Mouse (Mus musculus): ENCODE results near the gene Dpp10.

GRCm38 (mm10) chr1:123351300-123351699, 694.1 kb downstream of the Dpp10 start:
- no peak for TF ChIP-seq CTCF (IDR thresholded peaks at IDR 0.05; ENCODE audit: insufficient read depth, low read length)
- TF ChIP-seq POLR2A (IDR thresholded peaks at IDR 0.05; ENCODE audit: borderline replicate concordance, extremely low read depth, low read depth, low read length): no peak
